ENCODE assay signal across 9 mouse cellular contexts in genomic region chr2:157409793-157410533, GRCm38 (mm10). TPM values are rescaled to one million over a fixed set of nuclear protein-coding genes. Genes with fewer than 3 reads are reported as not detected.
DNase-seq lines count a peak whose midpoint lies in the region; ATAC-seq lines count a peak whose summit lies in the region.
"Had no signal": no experiment of that assay in that cellular context is flagged by ENCODE, and none has a peak within 500 bp of the region (broad histone marks: within the 10 kb centered on the region; RNA-seq: fewer than 3 reads in every experiment).

No protein-coding gene starts in this region.

- no peak for ATAC-seq in megakaryocyte progenitor cell, adult 5-6 weeks (replicated peaks; ENCODE audit: poor library complexity)

- peak; percentile 35 for DNase-seq in kidney, adult 9 months
- DNase-seq in kidney, adult 18-20 months, result no peak
- DNase-seq in right cerebral cortex, adult 2 months (ENCODE audit: low spot score in 2 of 2), result peak; percentile 76 to 83
- DNase-seq in right cerebral cortex, postnatal 4 days, result no peak
- peak; percentile 79 to 82 for DNase-seq in frontal cortex, postnatal 36 days (ENCODE audit: low spot score in 2 of 2)
- DNase-seq in telencephalon, adult 2 months (ENCODE audit: low read depth, low spot score), result peak; percentile 80
- no peak for DNase-seq in ovary, adult 18-20 months (ENCODE audit: low spot score)
- DNase-seq: liver had no signal

RNA-seq across cellular contexts. Expression of gene Src, which starts 8.3 kb away (rescaled TPM):
- total RNA-seq in megakaryocyte progenitor cell, adult 5-6 weeks (2015), result 0.27 TPM in 1 of 2 replicates, not detected in the other
- total RNA-seq in megakaryocyte progenitor cell, adult 5-6 weeks (2017), result 0.07 TPM in 1 of 2 replicates, not detected in the other

RNA-seq across cellular contexts. Expression of gene Manbal, which starts 42.6 kb away (rescaled TPM):
- total RNA-seq in megakaryocyte progenitor cell, adult 5-6 weeks (2015), result 14.2 and 17.9 TPM in 2 replicates
- total RNA-seq in megakaryocyte progenitor cell, adult 5-6 weeks (2017), result 6.2 and 7.5 TPM in 2 replicates

Comparison
In these comparisons a context has a peak if more than half of its experiments do, and no peak if none do; other contexts are left out.
1. DNase-seq: peak in kidney, adult 9 months (single experiment), right cerebral cortex, adult 2 months (2 of 2), frontal cortex, postnatal 36 days (2 of 2) and telencephalon, adult 2 months (single experiment); none in kidney, adult 18-20 months (single experiment), right cerebral cortex, postnatal 4 days (single experiment) and ovary, adult 18-20 months (single experiment).